Mouse (Mus musculus) gastrocnemius, postnatal 36 days (tissue): Measurements from ENCODE around the gene Tmco4. TPM values are rescaled to one million over a fixed set of nuclear protein-coding genes. Genes with fewer than 3 reads are reported as not detected.

ENCODE experiments used
- DNase-seq, 2 experiments: peaks; one replicate each; pipeline ENCODE4 v3.0.0; 2022
- intact Hi-C: fragments of 180-260 bp; cut with DNase I; formaldehyde crosslinking; loops from one replicate; pipeline ENCODE4 v1.15.1; 2025
- total RNA-seq, 2 experiments: library from RNA; stranded (reverse); gene quantifications; 2 replicates each; pipeline ENCODE4 v1.2.3; 2021

Tmco4 gene
- total RNA-seq, 2 experiments from 2014 or later = 4.0 to 6.1 TPM

GRCm38 (mm10) chr4:139011201-139011702 lies 38.6 kb downstream of the Tmco4 start:
- no peak for DNase-seq
- intact Hi-C loops = no loop called here

- intact Hi-C loops = no loop called here
- DNase-seq = no peak
These were observed 40.6 kb downstream of the Tmco4 start for GRCm38 (mm10) chr4:139013281-139013680.

- no peak for DNase-seq
- intact Hi-C loops = no loop called here
These were observed 42.1 kb downstream of the Tmco4 start for GRCm38 (mm10) chr4:139014793-139015192.

GRCm38 (mm10) chr4:139018388-139018787 lies 45.7 kb downstream of the Tmco4 start:
- DNase-seq = no peak

GRCm38 (mm10) chr4:139018976-139019375 lies 46.3 kb downstream of the Tmco4 start:
- DNase-seq = no peak
- intact Hi-C loops = no loop called here

More at GRCm38 (mm10) chr4:139018388-139018787, 45.7 kb downstream of the Tmco4 start:
- intact Hi-C loops = no loop called here

GRCm38 (mm10) chr4:139019413-139019812 lies 46.7 kb downstream of the Tmco4 start:
- DNase-seq = no peak
- intact Hi-C loops = no loop called here

- intact Hi-C loops = no loop called here
- DNase-seq = no peak
These were observed 47.7 kb downstream of the Tmco4 start for GRCm38 (mm10) chr4:139020385-139020784.

- no peak for DNase-seq
- intact Hi-C loops = no loop called here
These were observed 51.7 kb downstream of the Tmco4 start for GRCm38 (mm10) chr4:139024379-139024778.

GRCm38 (mm10) chr4:139030675-139031074 lies 58.0 kb downstream of the Tmco4 start:
- intact Hi-C loops = no loop called here
- no peak for DNase-seq

- no peak for DNase-seq
- intact Hi-C loops = no loop called here
These were observed 59.8 kb downstream of the Tmco4 start for GRCm38 (mm10) chr4:139032521-139032920.

- DNase-seq = no peak
- intact Hi-C loops = no loop called here
These were observed 60.7 kb downstream of the Tmco4 start for GRCm38 (mm10) chr4:139033263-139034009.

- intact Hi-C loops = no loop called here
- no peak for DNase-seq
These were observed 61.3 kb downstream of the Tmco4 start for GRCm38 (mm10) chr4:139034010-139034367.

GRCm38 (mm10) chr4:139034540-139034939 lies 61.9 kb downstream of the Tmco4 start:
- intact Hi-C loops = no loop called here
- no peak for DNase-seq

GRCm38 (mm10) chr4:139034942-139035341 lies 62.3 kb downstream of the Tmco4 start:
- DNase-seq = no peak
- intact Hi-C loops = no loop called here

- intact Hi-C loops = no loop called here
- DNase-seq = peak in 1 of 2 experiments; percentile 21
These were observed 63.1 kb downstream of the Tmco4 start for GRCm38 (mm10) chr4:139035799-139036198.

GRCm38 (mm10) chr4:139037795-139038607 lies 65.3 kb downstream of the Tmco4 start:
- DNase-seq = no peak
- intact Hi-C loops = no loop called here

- DNase-seq = no peak
- intact Hi-C loops = no loop called here
These were observed 67.6 kb downstream of the Tmco4 start for GRCm38 (mm10) chr4:139040084-139040839.

GRCm38 (mm10) chr4:139042611-139043010 lies 69.9 kb downstream of the Tmco4 start:
- DNase-seq = no peak
- intact Hi-C loops = no loop called here

- DNase-seq = no peak
- intact Hi-C loops = no loop called here
These were observed 70.9 kb downstream of the Tmco4 start for GRCm38 (mm10) chr4:139043600-139043999.

- intact Hi-C loops = no loop called here
These were observed 71.9 kb downstream of the Tmco4 start for GRCm38 (mm10) chr4:139044566-139044965.

GRCm38 (mm10) chr4:139046354-139046753 lies 73.7 kb downstream of the Tmco4 start:
- intact Hi-C loops = no loop called here

More at GRCm38 (mm10) chr4:139044566-139044965, 71.9 kb downstream of the Tmco4 start:
- DNase-seq = no peak

More at GRCm38 (mm10) chr4:139046354-139046753, 73.7 kb downstream of the Tmco4 start:
- no peak for DNase-seq
